Mouse (Mus musculus): ENCODE measurements around the gene Tmem116. TPM values are rescaled to one million over a fixed set of nuclear protein-coding genes. Genes with fewer than 3 reads are reported as not detected.

Gene Tmem116
- polyA plus RNA-seq, 1 experiment from 2014 or later, result 6.8 TPM

- Histone ChIP-seq H3K4me2 (replicated peaks; ENCODE audit: low read depth) (no peak overlapping the region), H3K27ac (ENCODE audit: low read depth, low read length) (no peak overlapping the region), H3K9ac (ENCODE audit: low read depth, low read length) (no peak overlapping the region), H3K4me3 (ENCODE audit: low read depth, low read length) (no peak overlapping the region), H3K9me3 (ENCODE audit: control insufficient read depth) (no peaks in the 10 kb centered on the region), H3K27me3 (replicated peaks; ENCODE audit: control insufficient read depth, insufficient read depth, low read length) (no peaks in the 10 kb centered on the region), H3K4me1 (replicated peaks; ENCODE audit: control insufficient read depth, insufficient read depth, low read length) (0 out of 2 replicates have a peak, but pooled peaks cover 6% of the 10 kb centered on the region), H3K36me3 (ENCODE audit: control insufficient read depth, insufficient read depth) (peaks cover 32% of the 10 kb centered on the region)
- TF ChIP-seq CTCF (IDR thresholded peaks at IDR 0.05; ENCODE audit: low read depth), result no peak
- ATAC-seq, result no peak
- WGBS, result 88% methylated on average over 5 of the region's 5 CpGs
Measured at GRCm38 (mm10) chr5:121540066-121540465, 88.4 kb downstream of the Tmem116 start.

- no peaks in the 10 kb centered on the region for H3K9me3 ChIP-seq (ENCODE audit: control insufficient read depth)
- 70% methylated on average over 7 of the region's 7 CpGs for WGBS
- no peaks in the 10 kb centered on the region for H3K27me3 ChIP-seq (replicated peaks; ENCODE audit: control insufficient read depth, insufficient read depth, low read length)
- H3K9ac ChIP-seq (ENCODE audit: low read depth, low read length), result no peak overlapping the region
- peak; percentile 59 for TF ChIP-seq CTCF (IDR thresholded peaks at IDR 0.05; ENCODE audit: low read depth)
- no peak overlapping the region for H3K27ac ChIP-seq (ENCODE audit: low read depth, low read length)
- H3K4me3 ChIP-seq (ENCODE audit: low read depth, low read length), result no peak overlapping the region
- ATAC-seq, result no peak
- 0 out of 2 replicates have a peak, but pooled peaks cover 6% of the 10 kb centered on the region for H3K4me1 ChIP-seq (replicated peaks; ENCODE audit: control insufficient read depth, insufficient read depth, low read length)
- H3K4me2 ChIP-seq (replicated peaks; ENCODE audit: low read depth), result no peak overlapping the region
- H3K36me3 ChIP-seq (ENCODE audit: control insufficient read depth, insufficient read depth), result peaks cover 21% of the 10 kb centered on the region
Measured at GRCm38 (mm10) chr5:121541235-121541634, 89.5 kb downstream of the Tmem116 start.

GRCm38 (mm10) chr5:121543370-121543769, 91.7 kb downstream of the Tmem116 start:
- H3K4me2 ChIP-seq (replicated peaks; ENCODE audit: low read depth), result no peak overlapping the region
- TF ChIP-seq CTCF (IDR thresholded peaks at IDR 0.05; ENCODE audit: low read depth), result no peak
- H3K27me3 ChIP-seq (replicated peaks; ENCODE audit: control insufficient read depth, insufficient read depth, low read length), result no peaks in the 10 kb centered on the region
- 85% methylated on average over 3 of the region's 3 CpGs for WGBS
- H3K9me3 ChIP-seq (ENCODE audit: control insufficient read depth), result no peaks in the 10 kb centered on the region
- H3K27ac ChIP-seq (ENCODE audit: low read depth, low read length), result no peak overlapping the region
- no peak overlapping the region for H3K9ac ChIP-seq (ENCODE audit: low read depth, low read length)
- ATAC-seq, result no peak
- peaks cover 8% of the 10 kb centered on the region; the same call in 1 of the 2 replicates for H3K36me3 ChIP-seq (ENCODE audit: control insufficient read depth, insufficient read depth)
- H3K4me1 ChIP-seq (replicated peaks; ENCODE audit: control insufficient read depth, insufficient read depth, low read length), result 0 out of 2 replicates have a peak, but pooled peaks cover 6% of the 10 kb centered on the region
- no peak overlapping the region for H3K4me3 ChIP-seq (ENCODE audit: low read depth, low read length)

GRCm38 (mm10) chr5:121544910-121545792, 93.5 kb downstream of the Tmem116 start, which contains the start of the genes Adam1a and Gm42878:
Gene Adam1a (minus strand): TSS chr5:121545482.
Gene Gm42878 (minus strand): TSS chr5:121545482.
- Histone ChIP-seq H3K36me3 (ENCODE audit: control insufficient read depth, insufficient read depth) (no peaks in the 10 kb centered on the region), H3K9ac (ENCODE audit: low read depth, low read length) (peak within 1 kb of the TSS; percentile 100), H3K4me1 (replicated peaks; ENCODE audit: control insufficient read depth, insufficient read depth, low read length) (0 out of 2 replicates have a peak, but pooled peaks cover 6% of the 10 kb centered on the region), H3K9me3 (ENCODE audit: control insufficient read depth) (no peaks in the 10 kb centered on the region), H3K4me3 (ENCODE audit: low read depth, low read length) (peak within 1 kb of the TSS; percentile 95), H3K4me2 (replicated peaks; ENCODE audit: low read depth) (peak within 1 kb of the TSS; percentile 76), H3K27ac (ENCODE audit: low read depth, low read length) (peak within 1 kb of the TSS; percentile 97), H3K27me3 (replicated peaks; ENCODE audit: control insufficient read depth, insufficient read depth, low read length) (no peaks in the 10 kb centered on the region)
- WGBS, result under 1% methylated on average over 58 of the region's 97 CpGs
- TF ChIP-seq CTCF (IDR thresholded peaks at IDR 0.05; ENCODE audit: low read depth), result no peak
- ATAC-seq, result peak; percentile 75

- Histone ChIP-seq H3K4me3 (ENCODE audit: low read depth, low read length) (peak within 1 kb of the TSS; percentile 95), H3K9me3 (ENCODE audit: control insufficient read depth) (no peaks in the 10 kb centered on the region), H3K4me2 (replicated peaks; ENCODE audit: low read depth) (peak within 1 kb of the TSS; percentile 76), H3K27me3 (replicated peaks; ENCODE audit: control insufficient read depth, insufficient read depth, low read length) (no peaks in the 10 kb centered on the region), H3K9ac (ENCODE audit: low read depth, low read length) (peak within 1 kb of the TSS; percentile 100), H3K36me3 (ENCODE audit: control insufficient read depth, insufficient read depth) (no peaks in the 10 kb centered on the region), H3K4me1 (replicated peaks; ENCODE audit: control insufficient read depth, insufficient read depth, low read length) (0 out of 2 replicates have a peak, but pooled peaks cover 6% of the 10 kb centered on the region), H3K27ac (ENCODE audit: low read depth, low read length) (peak within 1 kb of the TSS; percentile 97)
- under 1% methylated on average over 55 of the region's 55 CpGs for WGBS
- peak; percentile 91 for ATAC-seq
- no peak for TF ChIP-seq CTCF (IDR thresholded peaks at IDR 0.05; ENCODE audit: low read depth)
Measured at GRCm38 (mm10) chr5:121545793-121546529, 94.3 kb downstream of the Tmem116 start, which contains the start of gene Mapkapk5. Gene Mapkapk5 (minus strand): TSS chr5:121545905.

GRCm38 (mm10) chr5:121546530-121546895, 94.8 kb downstream of the Tmem116 start:
- no peaks in the 10 kb centered on the region for H3K9me3 ChIP-seq (ENCODE audit: control insufficient read depth)
- peak; percentile 23; the same call in 1 of the 2 replicates for ATAC-seq
- H3K4me1 ChIP-seq (replicated peaks; ENCODE audit: control insufficient read depth, insufficient read depth, low read length), result 0 out of 2 replicates have a peak, but pooled peaks cover 6% of the 10 kb centered on the region
- H3K27ac ChIP-seq (ENCODE audit: low read depth, low read length), result peak overlapping the region; percentile 97
- H3K4me3 ChIP-seq (ENCODE audit: low read depth, low read length), result peak overlapping the region; percentile 95
- peak overlapping the region; percentile 100 for H3K9ac ChIP-seq (ENCODE audit: low read depth, low read length)
- peak overlapping the region; percentile 76 for H3K4me2 ChIP-seq (replicated peaks; ENCODE audit: low read depth)
- 15% methylated on average over 6 of the region's 6 CpGs for WGBS
- H3K36me3 ChIP-seq (ENCODE audit: control insufficient read depth, insufficient read depth), result no peaks in the 10 kb centered on the region
- no peaks in the 10 kb centered on the region for H3K27me3 ChIP-seq (replicated peaks; ENCODE audit: control insufficient read depth, insufficient read depth, low read length)
- peak; percentile 82 for TF ChIP-seq CTCF (IDR thresholded peaks at IDR 0.05; ENCODE audit: low read depth)
